Mouse (Mus musculus): ENCODE data around the gene Gm47841.

GRCm38 (mm10) chr15:101046527-101047193, 537 bp downstream of the Gm47841 start:
- TF ChIP-seq CTCF (IDR thresholded peaks at IDR 0.05; ENCODE audit: control insufficient read depth, insufficient read depth, insufficient replicate concordance, low read depth, low read length), result no peak
- TF ChIP-seq POLR2A (IDR thresholded peaks at IDR 0.05; ENCODE audit: control insufficient read depth, low read depth, low read length), result no peak
